Mouse (Mus musculus) erythroblast, embryonic 14.5 days (primary cell): ENCODE measurements around the gene Vmn2r7.

Source experiments
- GATA1 ChIP-seq: IDR thresholded peaks from 2 replicates; pipeline ENCODE4 v1.6.1; 2012; ENCODE audit warnings: low read length, inconsistent platforms, mixed read lengths
- TAL1 ChIP-seq: IDR thresholded peaks from 3 replicates; pipeline ENCODE4 v1.6.1; 2012; ENCODE audit warnings: low read length, inconsistent platforms, mixed read lengths

DNA sequence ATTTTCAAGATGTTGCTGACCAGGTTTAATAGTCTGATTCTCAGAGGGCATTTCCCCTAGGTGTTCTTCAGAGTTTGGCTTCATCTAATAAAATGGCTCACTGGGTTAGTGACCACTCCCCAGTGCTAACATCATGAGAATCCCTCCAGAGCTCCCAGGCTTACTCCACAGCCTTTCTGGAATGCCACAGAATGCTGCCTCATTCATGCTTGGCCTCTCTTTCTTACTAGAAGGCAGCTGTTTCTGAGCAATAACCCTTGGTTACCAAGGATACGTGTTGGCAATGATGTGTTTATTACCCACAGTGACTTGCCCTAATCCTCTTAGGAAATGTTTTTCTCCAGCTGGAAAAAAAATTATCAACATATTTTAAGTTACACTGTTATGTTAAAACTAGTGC, 72.4 kb downstream of the Vmn2r7 start:
- TF ChIP-seq TAL1, result no peak
- TF ChIP-seq GATA1, result no peak
